ENCODE assay signal across 25 mouse cellular contexts in genomic region chr3:84603212-84603611, GRCm38 (mm10). TPM values are rescaled to one million over a fixed set of nuclear protein-coding genes. Genes with fewer than 3 reads are reported as not detected.
DNase-seq lines count a peak whose midpoint lies in the region; ATAC-seq and TF ChIP-seq lines count a peak whose summit lies in the region.
"Had no signal": no experiment of that assay in that cellular context is flagged by ENCODE, and none has a peak within 500 bp of the region (broad histone marks: within the 10 kb centered on the region; RNA-seq: fewer than 3 reads in every experiment).

No protein-coding gene starts in this region.

- 40% methylated on average over 8 of the region's 9 CpGs for WGBS in liver, embryonic 11.5 days
- 43% methylated on average over 9 of the region's 9 CpGs for WGBS in heart, embryonic 12.5 days

- peak in 1 of 2 experiments; percentile 41; a peak in 1 of 4 replicates for TF ChIP-seq POLR2A in MEL (IDR thresholded peaks at IDR 0.05; ENCODE audit: control insufficient read depth in 1 of 2, insufficient read depth in 1 of 2, low read depth in 1 of 2, low read length in 2 of 2, poor library complexity in 1 of 2)

- peak; percentile 52 to 73 for TF ChIP-seq EP300 in MEL (IDR thresholded peaks at IDR 0.05; ENCODE audit: low read depth in 1 of 2, low read length in 2 of 2)

- peak overlapping the region in 1 of 2 experiments; percentile 27; a peak in 2 of 4 replicates for H3K4me3 ChIP-seq in MEL (ENCODE audit: control insufficient read depth in 1 of 2, insufficient read depth in 1 of 2, low read depth in 2 of 2, low read length in 2 of 2)
- H3K4me3 ChIP-seq in liver, embryonic 11.5 days (ENCODE audit: low read depth, low read length), result no peak overlapping the region
- no peak overlapping the region for H3K4me3 ChIP-seq in heart, embryonic 12.5 days
- H3K4me3 ChIP-seq: embryonic facial prominence, embryonic 12.5 days; forebrain, embryonic 15.5 days; hindbrain, embryonic 12.5 days; limb, embryonic 13.5 days; neural tube, embryonic 15.5 days had no signal

- TF ChIP-seq RAD21 in MEL (IDR thresholded peaks at IDR 0.05; ENCODE audit: low read depth, low read length), result no peak

- no peaks in the 10 kb centered on the region for H3K9me3 ChIP-seq in MEL (replicated peaks; ENCODE audit: insufficient read depth, low read length)
- H3K9me3 ChIP-seq in liver, embryonic 11.5 days (ENCODE audit: control insufficient read depth, low read length), result no peaks in the 10 kb centered on the region
- H3K9me3 ChIP-seq in heart, embryonic 12.5 days (replicated peaks), result no peaks in the 10 kb centered on the region; the same call in 1 of the 2 replicates
- H3K9me3 ChIP-seq: embryonic facial prominence, embryonic 12.5 days; forebrain, embryonic 15.5 days; hindbrain, embryonic 12.5 days; neural tube, embryonic 15.5 days had no signal

- DNase-seq in MEL (ENCODE audit: low read depth, low spot score) (peak; percentile 76), MEL-GATA-1-ER (ENCODE audit: extremely low read depth, low read depth) (peak; percentile 80)
- DNase-seq in liver, embryonic 11.5 days (ENCODE audit: low spot score), result no peak
- no peak for DNase-seq in cerebellum, adult 9-10 months
- no peak for DNase-seq in ovary, postnatal 36 days (ENCODE audit: low spot score)
- DNase-seq: adrenal gland, postnatal 14 days; cerebellum, adult 8-10 months; gastrocnemius, postnatal 14 days; heart, postnatal 14 days; kidney, adult 2 months; kidney, postnatal 14 days; layer of hippocampus, postnatal 36 days; lung, adult 2 months; lung, postnatal 14 days had no signal

- no peaks in the 10 kb centered on the region for H3K27me3 ChIP-seq in MEL (ENCODE audit: control insufficient read depth in 1 of 2, insufficient read depth in 2 of 2, low read length in 2 of 2)
- no peaks in the 10 kb centered on the region for H3K27me3 ChIP-seq in liver, embryonic 11.5 days (replicated peaks; ENCODE audit: control insufficient read depth, insufficient read depth, low read length)
- H3K27me3 ChIP-seq in heart, embryonic 12.5 days (replicated peaks), result no peaks in the 10 kb centered on the region
- H3K27me3 ChIP-seq: embryonic facial prominence, embryonic 12.5 days; forebrain, embryonic 15.5 days; hindbrain, embryonic 12.5 days; limb, embryonic 13.5 days; neural tube, embryonic 15.5 days had no signal

- peak overlapping the region; percentile 15 for H3K27ac ChIP-seq in MEL (ENCODE audit: control insufficient read depth, low read depth, low read length)
- H3K27ac ChIP-seq in liver, embryonic 11.5 days (ENCODE audit: low read depth, low read length), result no peak overlapping the region
- no peak overlapping the region for H3K27ac ChIP-seq in heart, embryonic 12.5 days (ENCODE audit: poor library complexity, severe bottlenecking)
- H3K27ac ChIP-seq: embryonic facial prominence, embryonic 12.5 days; forebrain, embryonic 15.5 days; hindbrain, embryonic 12.5 days; neural tube, embryonic 15.5 days had no signal

- no peak overlapping the region for H3K4me2 ChIP-seq in liver, embryonic 11.5 days
- H3K4me2 ChIP-seq in heart, embryonic 12.5 days, result no peak overlapping the region
- H3K4me2 ChIP-seq: embryonic facial prominence, embryonic 12.5 days; forebrain, embryonic 15.5 days; heart, embryonic 11.5 days; hindbrain, embryonic 12.5 days; limb, embryonic 13.5 days; neural tube, embryonic 15.5 days had no signal

- peak; percentile 58 for ATAC-seq in liver, embryonic 11.5 days (replicated peaks; ENCODE audit: low FRiP score)
- peak; percentile 61; the same call in 1 of the 2 replicates for ATAC-seq in megakaryocyte-erythroid progenitor cell, adult 5-6 weeks (replicated peaks; ENCODE audit: low FRiP score, low TSS enrichment, poor library complexity, severe bottlenecking)
- ATAC-seq in heart, embryonic 12.5 days (ENCODE audit: insufficient number of reproducible peaks, low FRiP score), result no peak
- ATAC-seq: forebrain, embryonic 15.5 days; midbrain, embryonic 16.5 days had no signal

- H3K79me2 ChIP-seq in MEL (ENCODE audit: control insufficient read depth, insufficient read depth, low read length, poor library complexity), result no peaks in the 10 kb centered on the region

- H3K36me3 ChIP-seq in MEL (ENCODE audit: control insufficient read depth in 1 of 2, insufficient read depth in 2 of 2, low read length in 2 of 2), result peaks cover 0 to 28% of the 10 kb centered on the region in 2 experiments; a peak in 2 of 4 replicates
- no peaks in the 10 kb centered on the region for H3K36me3 ChIP-seq in liver, embryonic 11.5 days (ENCODE audit: control insufficient read depth, insufficient read depth, low read length)
- no peaks in the 10 kb centered on the region for H3K36me3 ChIP-seq in heart, embryonic 12.5 days
- H3K36me3 ChIP-seq: embryonic facial prominence, embryonic 12.5 days; forebrain, embryonic 15.5 days; hindbrain, embryonic 12.5 days; limb, embryonic 13.5 days; neural tube, embryonic 15.5 days had no signal

- H3K4me1 ChIP-seq in MEL (ENCODE audit: control insufficient read depth in 1 of 2, insufficient read depth in 2 of 2, low read length in 2 of 2), result peaks cover 6 to 25% of the 10 kb centered on the region in 2 experiments
- H3K4me1 ChIP-seq in liver, embryonic 11.5 days (replicated peaks; ENCODE audit: control insufficient read depth, insufficient read depth, low read length), result peaks cover 7% of the 10 kb centered on the region; the same call in 1 of the 2 replicates
- 0 out of 2 replicates have a peak, but pooled peaks cover 6% of the 10 kb centered on the region for H3K4me1 ChIP-seq in heart, embryonic 12.5 days (replicated peaks)
- H3K4me1 ChIP-seq: embryonic facial prominence, embryonic 12.5 days; forebrain, embryonic 15.5 days; hindbrain, embryonic 12.5 days; neural tube, embryonic 15.5 days had no signal

- no peak for TF ChIP-seq CTCF in MEL (IDR thresholded peaks at IDR 0.05 in 2 of 3, conservative IDR thresholded peaks at IDR 0.05 in 1 of 3; ENCODE audit: control insufficient read depth in 1 of 3, insufficient read depth in 1 of 3, low read depth in 2 of 3, low read length in 3 of 3, poor library complexity in 1 of 3, severe bottlenecking in 1 of 3)

- H3K9ac ChIP-seq in MEL (ENCODE audit: control insufficient read depth, low read depth, low read length, poor library complexity, severe bottlenecking), result no peak overlapping the region
- no peak overlapping the region for H3K9ac ChIP-seq in liver, embryonic 11.5 days (ENCODE audit: low read depth, low read length)
- H3K9ac ChIP-seq in heart, embryonic 12.5 days, result no peak overlapping the region
- H3K9ac ChIP-seq: embryonic facial prominence, embryonic 12.5 days; forebrain, embryonic 15.5 days; hindbrain, embryonic 12.5 days; limb, embryonic 13.5 days; neural tube, embryonic 15.5 days had no signal

TF ChIP-seq in MEL, 35 proteins besides CTCF, POLR2A, EP300 and RAD21 (continues in another document):
- no peak for TF ChIP-seq SIN3A (IDR thresholded peaks at IDR 0.05; ENCODE audit: low read length)
- no peak for TF ChIP-seq SMC3 (IDR thresholded peaks at IDR 0.05; ENCODE audit: low read depth, low read length)
- TF ChIP-seq CHD2 (IDR thresholded peaks at IDR 0.05; ENCODE audit: low read length), result no peak
- TF ChIP-seq MAFK (IDR thresholded peaks at IDR 0.05; ENCODE audit: borderline replicate concordance, low read depth, low read length), result no peak
- no peak for TF ChIP-seq ZNF384 (IDR thresholded peaks at IDR 0.05; ENCODE audit: low read depth, low read length)
- TF ChIP-seq ELF1 (IDR thresholded peaks at IDR 0.05; ENCODE audit: low read depth, low read length), result 0 out of 2 replicates have a peak, but pooled peaks have one; percentile 23
- peak; percentile 23; the same call in 1 of the 2 replicates for TF ChIP-seq NELFE (IDR thresholded peaks at IDR 0.05; ENCODE audit: low read depth, low read length)
- TF ChIP-seq MXI1 (IDR thresholded peaks at IDR 0.05; ENCODE audit: low read depth, low read length), result 0 out of 2 replicates have a peak, but pooled peaks have one; percentile 31
- 0 out of 2 replicates have a peak, but pooled peaks have one; percentile 44 for TF ChIP-seq MAZ (IDR thresholded peaks at IDR 0.05; ENCODE audit: low read depth, low read length)
- 0 out of 2 replicates have a peak, but pooled peaks have one; percentile 53 for TF ChIP-seq TBP (IDR thresholded peaks at IDR 0.05; ENCODE audit: low read depth, low read length)
- TF ChIP-seq POLR2AphosphoS5 (IDR thresholded peaks at IDR 0.05; ENCODE audit: borderline replicate concordance, low read depth, low read length), result no peak
- TF ChIP-seq HCFC1 (IDR thresholded peaks at IDR 0.05; ENCODE audit: low read depth, low read length), result no peak
- TF ChIP-seq TCF12 (IDR thresholded peaks at IDR 0.05; ENCODE audit: low read depth, low read length), result no peak
- peak; percentile 70 for TF ChIP-seq RCOR1 (IDR thresholded peaks at IDR 0.05; ENCODE audit: low read depth, low read length)
- TF ChIP-seq GATA1 (IDR thresholded peaks at IDR 0.05; ENCODE audit: low read depth, low read length), result peak; percentile 71
- no peak for TF ChIP-seq TAL1 (IDR thresholded peaks at IDR 0.05; ENCODE audit: low read length)
- no peak for TF ChIP-seq ZC3H11A (IDR thresholded peaks at IDR 0.05; ENCODE audit: low read depth, low read length)
- peak; percentile 54 for TF ChIP-seq ETS1 (IDR thresholded peaks at IDR 0.05; ENCODE audit: low read depth, low read length)
- TF ChIP-seq ZMIZ1 (IDR thresholded peaks at IDR 0.05; ENCODE audit: low read depth, low read length), result no peak
- no peak for TF ChIP-seq JUND (IDR thresholded peaks at IDR 0.05; ENCODE audit: low read depth, low read length)

RNA-seq across cellular contexts. Expression of gene Tigd4, which starts 9.8 kb away (rescaled TPM):
- not detected in 2 replicates for total RNA-seq in MEL (2012; rRNA removed)
- polyA plus RNA-seq in MEL (2012; ENCODE audit: insufficient read depth in 1 of 2, insufficient read length in 2 of 2, low read depth in 1 of 2, low replicate concordance in 2 of 2, missing spikeins in 1 of 2), result not detected
- polyA plus RNA-seq in liver, embryonic 11.5 days (2014; fragmentation: Nextera tagmentation; extraction: Ambion mirVana), result not detected in 2 replicates
- not detected in 2 replicates for total RNA-seq in megakaryocyte-erythroid progenitor cell, adult 5-6 weeks (2014; fragmentation: Nextera tagmentation)
- total RNA-seq in megakaryocyte-erythroid progenitor cell, adult 5-6 weeks (2017), result not detected in 2 replicates
- polyA plus RNA-seq in heart, embryonic 12.5 days (2016; fragmentation: Nextera tagmentation; extraction: Ambion mirVana), result not detected in 2 replicates
- total RNA-seq: adrenal gland, postnatal 14 days; layer of hippocampus, postnatal 36 days; left cerebral cortex, postnatal 14 days had no signal
- polyA plus RNA-seq: C2C12; heart, embryonic 11.5 days; hindbrain, embryonic 12.5 days; kidney, adult 2 months; midbrain, embryonic 16.5 days had no signal

RNA-seq across cellular contexts. Expression of gene Arfip1, which starts 20.8 kb away (rescaled TPM):
- total RNA-seq in MEL (2012; rRNA removed), result 12.5 and 14.8 TPM in 2 replicates
- polyA plus RNA-seq in MEL (2012; ENCODE audit: insufficient read depth in 1 of 2, insufficient read length in 2 of 2, low read depth in 1 of 2, low replicate concordance in 2 of 2, missing spikeins in 1 of 2), result 10 to 100 TPM in 1 of 2 experiments, not detected in 1; 15.4 TPM
- polyA plus RNA-seq in liver, embryonic 11.5 days (2014; fragmentation: Nextera tagmentation; extraction: Ambion mirVana), result 30.9 and 33.7 TPM in 2 replicates
- 12.3 and 13.7 TPM in 2 replicates for total RNA-seq in megakaryocyte-erythroid progenitor cell, adult 5-6 weeks (2014; fragmentation: Nextera tagmentation)
- total RNA-seq in megakaryocyte-erythroid progenitor cell, adult 5-6 weeks (2017), result 13.7 and 43.1 TPM in 2 replicates
- 49.3 and 50.8 TPM in 2 replicates for polyA plus RNA-seq in heart, embryonic 12.5 days (2016; fragmentation: Nextera tagmentation; extraction: Ambion mirVana)

Comparison
In these comparisons a context has a peak if more than half of its experiments do, and no peak if none do; other contexts are left out.
1. DNase-seq: peak in MEL (single experiment) and MEL-GATA-1-ER (single experiment); none in liver, embryonic 11.5 days (single experiment), cerebellum, adult 9-10 months (single experiment) and ovary, postnatal 36 days (single experiment).